Mouse (Mus musculus) CD4-positive, CD25-positive, alpha-beta regulatory T cell (primary cell): ENCODE data around the gene Vmn1r197. TPM values are rescaled to one million over a fixed set of nuclear protein-coding genes. Genes with fewer than 3 reads are reported as not detected.

ENCODE experiments used
- polyA plus RNA-seq: library from polyadenylated mRNA; unstranded; fragments of 100-300 nt; shearing (Covaris generic); gene quantifications from one replicate; pipeline ENCODE4 v1.2.1, GENCODE M21; 2017

Vmn1r197 gene
- 0.07 TPM for polyA plus RNA-seq

GRCm38 (mm10) chr13:22324289-22324688 lies at the start of gene Vmn1r197:
TSS of gene Vmn1r197 (plus strand) at chr13:22324589.

GRCm38 (mm10) chr13:22289620-22290019 lies 34.8 kb upstream of the Vmn1r197 start, which contains the start of gene Vmn1r196:
TSS of gene Vmn1r196 (plus strand) at chr13:22289920.

GRCm38 (mm10) chr13:22350064-22350463 lies 25.7 kb downstream of the Vmn1r197 start, which contains the start of gene Vmn1r198:
TSS of gene Vmn1r198 (plus strand) at chr13:22350364.

GRCm38 (mm10) chr13:22379518-22379917 lies 55.1 kb downstream of the Vmn1r197 start, which contains the start of gene Vmn1r199:
TSS of gene Vmn1r199 (plus strand) at chr13:22379818.

Other genes with a start within 250 kb of the Vmn1r197 start
- not detected for gene Vmn1r188, start 240.1 kb upstream of the Vmn1r197 start, polyA plus RNA-seq
- gene Vmn1r189, start 218.8 kb upstream of the Vmn1r197 start, polyA plus RNA-seq = not detected
- not detected for gene Vmn1r191, start 140.6 kb upstream of the Vmn1r197 start, polyA plus RNA-seq
- gene Vmn1r192, start 133.4 kb upstream of the Vmn1r197 start, polyA plus RNA-seq = not detected
- 0.02 TPM for gene Vmn1r193, start 101.4 kb upstream of the Vmn1r197 start, polyA plus RNA-seq
- not detected for gene Vmn1r194, start 80.4 kb upstream of the Vmn1r197 start, polyA plus RNA-seq
- gene Vmn1r195, start 54.1 kb upstream of the Vmn1r197 start, polyA plus RNA-seq = not detected
- not detected for gene Vmn1r196, start 34.7 kb upstream of the Vmn1r197 start, polyA plus RNA-seq
- not detected for gene Vmn1r198, start 25.8 kb downstream of the Vmn1r197 start, polyA plus RNA-seq
- gene Vmn1r199, start 55.2 kb downstream of the Vmn1r197 start, polyA plus RNA-seq = not detected
- gene Vmn1r200, start 65.8 kb downstream of the Vmn1r197 start, polyA plus RNA-seq = 0.04 TPM
- gene Vmn1r201, start 147.3 kb downstream of the Vmn1r197 start, polyA plus RNA-seq = 0.04 TPM
- gene Vmn1r202, start 180.8 kb downstream of the Vmn1r197 start, polyA plus RNA-seq = 0.04 TPM
- 0.17 TPM for gene Vmn1r203, start 193.5 kb downstream of the Vmn1r197 start, polyA plus RNA-seq
- not detected for gene Vmn1r204, start 228.6 kb downstream of the Vmn1r197 start, polyA plus RNA-seq